Mouse (Mus musculus): ENCODE results near the gene Dgkz.

DNA sequence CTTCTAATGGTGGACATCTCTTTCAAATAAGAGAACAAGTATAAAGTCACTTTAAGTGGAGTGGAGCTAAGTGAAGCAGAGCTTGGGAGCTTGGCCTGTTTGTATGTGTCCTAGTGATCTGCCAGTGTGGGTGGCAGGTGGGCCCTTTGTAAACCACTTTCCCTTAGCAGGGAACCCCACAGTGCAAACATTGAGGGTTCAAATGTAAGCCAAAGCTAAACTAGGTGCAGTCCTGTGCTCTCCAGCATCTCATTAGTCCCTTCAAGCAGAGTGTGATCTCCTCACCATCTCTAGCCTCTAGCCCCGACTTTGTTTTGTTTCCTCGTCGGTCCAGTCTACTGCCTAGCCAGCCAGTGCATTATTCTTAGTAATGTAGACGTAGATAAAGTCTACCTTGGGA is 91.0 kb downstream of the Dgkz start:
- TF ChIP-seq CTCF (IDR thresholded peaks at IDR 0.05; ENCODE audit: low read depth): no peak
- TF ChIP-seq EP300 (optimal IDR thresholded peaks at IDR 0.05): no peak
